Mouse (Mus musculus) spleen, adult 2 months (tissue): ENCODE results near the gene Vnn1.

Experiments used
- CTCF ChIP-seq: fragments of 200-500 bp; IDR thresholded peaks from 2 replicates; pipeline ENCODE4 v1.5.1; 2011; ENCODE audit warnings: mild to moderate bottlenecking, inconsistent platforms; ENCODE audit not compliant: insufficient read depth, insufficient read length, insufficient replicate concordance; ENCODE audit errors: extremely low read depth
- POLR2A ChIP-seq: fragments of 200-500 bp; IDR thresholded peaks from 2 replicates; pipeline ENCODE4 v1.6.1; 2011; ENCODE audit warnings: low read depth, low read length, inconsistent platforms

DNA sequence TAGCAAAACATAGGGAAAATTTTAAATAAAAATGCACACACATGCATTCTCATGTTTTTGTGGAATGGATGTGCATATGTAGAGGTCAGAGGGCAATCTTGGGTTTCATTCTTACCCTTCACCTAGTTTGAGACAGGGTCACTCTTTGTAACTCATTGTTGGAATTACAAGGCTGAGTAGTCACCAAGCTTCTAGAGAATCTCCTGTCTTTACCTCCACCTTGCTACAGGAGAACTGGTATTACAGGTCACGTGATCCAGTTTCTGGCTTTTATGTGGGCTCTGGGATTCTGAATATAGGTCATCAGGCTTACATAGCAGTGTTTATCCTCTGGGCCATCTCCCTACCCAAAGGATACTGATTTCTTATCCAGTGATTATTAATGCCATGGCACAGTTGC is 11.2 kb downstream of the Vnn1 start:
- TF ChIP-seq POLR2A (no peak), CTCF (no peak)
